Mouse (Mus musculus): ENCODE data around the gene Pigg.

Gene Pigg

DNA sequence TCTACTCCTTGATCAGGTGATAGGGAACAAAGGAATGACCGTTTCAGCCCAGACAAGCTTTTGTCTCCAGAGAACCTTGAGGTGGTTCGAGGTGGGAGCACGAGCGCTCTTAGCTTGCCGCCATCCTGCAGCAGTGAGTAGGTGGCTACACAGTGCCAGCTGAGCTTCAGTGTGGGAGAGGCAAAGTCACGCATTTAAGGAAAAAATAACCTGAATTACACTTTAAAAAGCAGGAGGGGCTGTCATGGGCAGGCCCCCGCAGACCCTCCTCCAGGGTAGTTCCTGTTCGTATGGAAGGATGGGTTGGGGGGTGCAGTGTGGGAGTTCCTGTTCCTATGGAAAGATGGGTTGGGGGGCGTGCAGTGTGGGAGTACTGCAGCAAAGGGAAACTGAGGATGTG, 47.1 kb downstream of the Pigg start:
- no peak for DNase-seq

DNA sequence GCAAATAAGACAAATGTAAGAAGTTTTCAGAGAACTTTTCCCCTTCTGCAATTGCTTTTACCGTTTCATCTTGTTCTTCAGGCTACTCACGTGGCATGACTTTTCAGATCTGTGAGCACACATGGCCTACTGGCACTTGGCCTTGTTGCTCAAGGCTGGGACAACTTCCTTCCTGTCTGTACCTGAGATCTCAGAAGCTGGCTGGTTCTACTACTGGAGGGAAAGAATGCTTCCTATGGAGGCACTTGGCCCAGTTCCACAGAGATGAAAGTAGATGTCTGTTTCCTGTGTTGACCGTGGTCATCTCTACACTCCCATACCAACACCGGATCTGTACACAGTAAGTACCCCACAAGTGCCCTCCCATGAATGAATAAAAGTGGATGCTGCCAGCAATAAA, 47.8 kb downstream of the Pigg start:
- DNase-seq: no peak

DNA sequence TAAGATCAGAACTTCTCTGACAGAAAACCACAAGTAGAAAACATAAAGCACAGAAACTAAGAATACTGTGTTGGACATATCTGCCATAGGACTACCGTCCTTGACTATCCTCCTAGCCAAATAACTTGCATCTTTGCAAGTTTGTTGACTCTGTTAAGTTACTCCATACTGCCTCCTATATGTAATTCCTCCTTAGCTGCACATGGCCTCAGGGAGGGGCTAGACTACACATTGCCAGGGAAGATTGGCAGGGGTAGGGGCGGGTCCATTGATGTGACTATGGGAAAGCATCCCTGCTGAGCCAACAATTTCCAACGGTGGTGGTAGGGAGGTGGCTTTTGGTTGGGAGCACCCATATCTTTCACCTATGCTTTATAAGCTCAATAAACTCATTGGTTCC, 49.9 kb downstream of the Pigg start:
- DNase-seq: no peak

DNA sequence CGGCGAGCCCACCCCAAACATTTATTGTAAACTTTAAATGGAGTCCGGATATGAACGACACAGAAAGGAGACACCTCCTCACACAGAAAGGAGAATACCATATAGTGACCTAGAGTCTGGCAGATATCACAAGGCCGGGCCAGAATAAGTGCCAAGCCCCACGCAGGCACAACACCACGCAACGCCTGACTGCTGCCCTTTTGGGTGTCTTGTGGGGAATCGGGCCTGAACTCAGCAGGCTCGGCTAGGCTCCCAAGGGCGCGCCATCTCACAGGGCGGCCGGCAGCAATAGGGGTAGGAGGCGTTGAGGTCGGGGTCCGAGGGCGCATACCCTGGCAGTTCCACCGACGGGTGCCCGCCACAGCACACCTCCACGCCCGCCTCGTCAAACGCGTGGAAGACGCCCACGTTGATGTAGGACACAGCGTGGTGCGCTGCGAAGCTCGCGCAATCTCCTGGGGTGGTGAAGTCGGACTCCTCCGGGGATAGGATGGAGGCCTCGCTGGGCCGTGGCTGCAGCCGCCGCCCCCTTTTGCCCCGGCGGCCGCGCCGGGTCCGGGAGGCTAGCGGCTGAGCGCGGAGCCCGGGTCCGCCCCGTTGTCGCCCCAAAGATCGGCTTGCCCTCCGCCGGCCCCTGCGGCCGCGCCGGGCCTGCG, 54.0 kb downstream of the Pigg start:
- DNase-seq: peak; percentile 22

DNA sequence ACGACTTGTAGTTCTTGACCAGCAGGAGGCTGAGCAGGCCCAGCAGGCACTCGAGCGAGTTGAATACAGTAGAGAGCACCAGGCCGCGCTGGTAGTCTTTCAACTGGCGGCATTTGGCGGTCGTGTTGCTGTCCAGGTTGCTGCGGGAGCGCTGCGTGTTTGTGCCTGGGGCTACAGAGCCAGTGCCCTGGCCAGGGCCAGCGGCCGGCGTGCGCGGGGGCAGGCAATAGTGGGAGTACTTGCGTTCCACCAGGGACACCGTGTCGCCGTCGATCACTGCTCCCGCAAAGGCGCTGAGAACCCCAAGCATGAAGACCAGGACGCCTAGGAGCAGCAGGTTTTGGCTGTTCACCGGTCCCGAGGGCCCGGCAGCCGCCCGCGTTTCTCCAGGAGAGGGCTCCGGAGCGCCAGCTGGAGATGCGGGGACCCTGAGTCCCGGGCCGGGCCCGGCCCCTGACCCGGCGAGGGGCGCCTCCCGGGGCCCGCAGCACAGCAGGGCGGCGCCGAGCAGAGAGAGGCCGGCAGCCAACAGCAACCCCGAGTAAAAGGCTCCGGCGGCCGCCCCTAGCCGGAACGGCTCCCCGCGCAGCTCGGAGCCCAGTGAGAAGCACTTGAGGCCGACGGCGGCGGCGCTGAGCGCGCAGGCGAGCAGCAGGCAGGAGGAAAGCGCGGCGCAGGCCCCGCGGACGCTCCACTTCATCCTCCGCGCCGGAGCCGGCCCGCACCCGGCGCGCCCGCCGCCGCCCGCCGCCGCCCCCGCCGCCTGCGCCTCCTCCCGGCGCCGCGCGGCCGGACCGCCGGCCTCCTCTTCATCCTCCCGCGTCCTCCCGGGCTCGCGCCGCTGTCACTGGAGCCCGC, 54.8 kb downstream of the Pigg start:
- peak; percentile 56 for DNase-seq

DNA sequence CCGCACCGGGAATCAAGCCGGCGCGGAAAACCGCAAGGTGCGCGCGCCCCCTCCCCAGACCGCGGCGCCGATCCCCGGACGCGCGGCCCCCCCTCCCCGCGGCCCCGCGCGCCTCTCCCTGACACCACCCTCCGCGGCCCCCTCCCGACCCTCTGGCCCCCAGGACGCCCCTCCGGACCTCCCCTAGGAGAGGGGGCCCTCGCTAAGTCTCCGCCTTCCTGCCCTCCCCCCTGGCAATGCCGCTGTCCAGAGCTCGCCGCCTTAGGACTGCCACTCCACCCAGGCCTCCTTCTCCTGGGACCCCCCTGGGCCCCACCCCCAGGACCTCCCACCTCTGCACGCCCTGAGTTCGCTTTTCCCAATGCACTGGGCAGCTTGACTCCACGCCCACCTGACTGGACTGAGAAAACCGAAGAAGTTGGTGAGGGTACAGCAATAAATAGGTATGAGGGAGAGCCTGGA, 55.5 kb downstream of the Pigg start, which contains the start of gene Gm42517:
Gene Gm42517 (minus strand): TSS at position 52 of the 462 bp plus-strand sequence.
- DNase-seq: peak; percentile 38

DNA sequence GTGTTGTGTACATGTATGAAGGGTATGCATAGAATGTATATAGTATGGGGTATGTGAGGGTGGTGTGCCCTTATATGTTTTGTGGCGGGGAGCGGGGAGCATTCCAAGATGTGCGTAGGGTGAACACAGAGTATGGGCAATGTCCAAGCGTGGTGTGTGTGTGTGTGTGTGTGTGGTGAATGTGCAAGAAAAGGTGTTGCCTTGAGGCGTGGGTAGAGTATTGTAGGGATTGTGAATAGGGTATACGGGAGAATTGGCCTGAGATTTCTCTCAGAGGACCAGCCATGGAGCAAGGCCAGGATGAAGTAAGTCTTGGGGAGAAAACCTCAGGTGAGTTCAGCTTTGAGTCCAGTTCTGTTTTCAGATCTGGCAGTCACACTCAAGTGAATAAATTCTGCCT, 56.0 kb downstream of the Pigg start:
- DNase-seq: no peak

DNA sequence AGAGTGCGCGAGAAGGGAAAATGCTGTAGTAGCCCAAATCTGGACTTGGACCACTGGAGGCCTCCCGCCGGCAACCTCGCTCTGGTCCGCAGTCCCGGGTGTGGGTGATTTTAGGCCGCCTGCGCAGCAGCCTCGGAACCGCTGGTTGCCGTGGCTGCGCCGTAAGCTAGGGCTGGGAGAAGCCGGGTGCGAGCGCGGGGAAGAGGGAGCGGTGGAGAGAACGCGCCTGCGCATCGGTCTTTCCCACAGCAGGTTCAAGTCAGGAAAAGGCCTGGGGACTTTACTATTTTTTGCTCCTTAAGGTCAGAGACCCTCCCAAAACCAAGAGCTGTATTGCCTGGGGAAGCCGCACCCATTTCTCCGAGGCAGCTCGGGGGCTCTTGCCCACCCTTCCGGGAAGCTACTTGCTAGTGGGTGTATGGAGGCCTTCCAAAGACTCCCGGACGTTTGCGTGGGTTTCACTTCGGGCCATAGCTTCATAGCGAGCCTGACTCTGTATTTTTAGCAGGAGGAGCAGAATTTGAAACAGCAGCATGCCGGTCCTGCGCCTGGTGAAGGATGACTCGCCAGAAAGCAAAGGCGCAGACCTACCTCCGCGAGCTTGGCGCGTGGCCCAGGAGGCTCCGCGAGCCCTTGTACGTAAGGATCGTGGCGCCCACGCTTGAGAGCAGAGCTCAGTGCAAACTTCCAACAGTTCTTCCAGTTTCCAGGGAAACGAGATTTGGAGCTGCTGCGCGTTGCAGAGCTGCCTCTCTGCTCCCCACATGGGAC, 56.6 kb downstream of the Pigg start:
- DNase-seq: peak; percentile 72

DNA sequence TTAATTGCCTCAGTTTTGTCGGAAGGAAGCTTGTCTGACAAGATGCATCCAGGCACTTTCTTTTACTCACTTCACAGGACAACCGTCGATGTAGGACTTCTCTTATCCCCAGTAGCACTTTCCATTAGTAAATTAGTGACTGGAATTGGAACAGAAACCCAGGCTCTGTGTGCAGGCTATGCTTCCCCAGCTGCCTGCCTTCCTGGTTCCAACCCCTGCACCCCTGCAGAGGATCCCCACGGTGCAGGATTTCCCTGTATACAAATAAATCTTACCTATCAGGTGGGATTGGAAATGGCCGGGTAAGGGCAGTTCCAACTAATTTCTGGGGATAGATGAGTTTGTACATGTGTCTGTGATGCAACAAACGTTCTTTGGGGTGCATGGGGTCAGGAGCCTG, 57.6 kb downstream of the Pigg start:
- no peak for DNase-seq

DNA sequence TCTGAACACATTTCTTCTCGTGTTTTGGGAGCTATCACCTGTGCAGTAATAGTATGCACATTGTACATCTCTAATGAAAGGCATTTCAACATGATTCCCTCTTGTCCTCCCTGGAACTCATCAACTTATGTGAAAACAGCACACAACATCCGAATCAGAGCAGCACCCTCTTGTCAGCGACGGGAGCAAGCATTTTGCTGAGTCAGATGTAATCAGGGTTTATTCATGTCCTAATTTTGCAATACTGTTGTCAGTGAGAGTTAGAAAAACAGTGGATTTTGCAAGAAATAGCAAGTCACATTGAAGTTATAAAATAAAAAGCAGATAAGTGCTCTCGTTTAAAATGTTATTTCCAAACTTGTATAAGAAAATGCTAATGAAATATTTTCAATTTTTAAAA, 61.7 kb downstream of the Pigg start:
- DNase-seq: no peak

DNA sequence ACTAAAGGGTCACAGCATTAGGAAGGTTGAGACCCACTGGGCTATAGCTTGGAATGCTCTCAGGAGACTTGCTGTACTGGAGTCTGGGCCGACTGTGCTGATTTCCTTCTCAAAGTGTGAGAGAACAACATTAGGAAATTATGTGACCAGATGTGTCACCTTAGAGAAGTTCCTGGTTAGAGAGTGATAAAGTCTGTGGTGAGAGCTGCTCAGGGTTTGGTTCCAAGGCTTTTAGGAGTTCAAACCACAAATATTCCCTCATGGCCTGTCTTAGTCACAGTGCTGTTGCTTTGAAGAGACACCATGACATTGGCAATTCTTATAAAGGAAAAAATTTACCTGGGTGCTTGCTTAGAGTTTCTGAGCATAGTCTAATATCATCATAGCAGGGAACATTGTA, 63.6 kb downstream of the Pigg start:
- no peak for DNase-seq

DNA sequence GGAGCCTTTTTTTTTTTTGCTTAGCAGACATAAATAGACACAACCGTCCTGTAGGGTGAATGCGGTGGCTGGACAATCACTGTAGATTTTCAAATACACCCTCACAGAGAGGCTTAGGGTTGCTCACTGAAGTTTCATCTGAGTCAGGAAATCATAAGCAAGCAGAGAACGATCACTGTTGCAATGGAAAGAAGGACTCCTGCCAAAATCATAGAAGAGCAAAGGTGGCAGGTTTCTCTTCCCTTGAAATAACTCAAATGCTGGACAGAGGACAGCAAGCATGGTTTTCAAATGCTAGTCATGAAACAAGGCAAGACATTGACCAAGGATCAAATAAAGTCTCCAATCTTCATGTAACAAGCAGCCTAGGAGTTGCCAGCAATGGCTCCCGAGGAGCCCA, 65.9 kb downstream of the Pigg start:
- no peak for DNase-seq

DNA sequence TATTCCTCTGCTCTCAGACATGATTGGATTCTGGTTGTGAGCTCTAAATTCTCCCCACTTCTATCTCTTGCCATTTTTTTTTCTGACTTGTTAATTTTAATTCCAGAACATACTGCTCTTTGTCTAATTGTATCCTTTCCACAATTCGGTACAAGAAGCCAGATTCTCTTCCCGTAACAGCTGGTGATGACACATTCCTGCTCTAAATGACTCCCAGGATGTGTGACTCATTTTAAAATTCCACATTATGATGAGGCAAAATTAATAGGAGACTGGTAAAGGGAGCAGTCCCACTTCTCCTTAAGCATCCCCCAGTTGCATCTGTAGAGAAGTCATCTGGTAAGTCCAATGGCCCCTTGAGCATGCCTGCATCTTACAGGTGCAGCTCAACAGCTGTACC, 73.2 kb downstream of the Pigg start:
- DNase-seq: no peak

DNA sequence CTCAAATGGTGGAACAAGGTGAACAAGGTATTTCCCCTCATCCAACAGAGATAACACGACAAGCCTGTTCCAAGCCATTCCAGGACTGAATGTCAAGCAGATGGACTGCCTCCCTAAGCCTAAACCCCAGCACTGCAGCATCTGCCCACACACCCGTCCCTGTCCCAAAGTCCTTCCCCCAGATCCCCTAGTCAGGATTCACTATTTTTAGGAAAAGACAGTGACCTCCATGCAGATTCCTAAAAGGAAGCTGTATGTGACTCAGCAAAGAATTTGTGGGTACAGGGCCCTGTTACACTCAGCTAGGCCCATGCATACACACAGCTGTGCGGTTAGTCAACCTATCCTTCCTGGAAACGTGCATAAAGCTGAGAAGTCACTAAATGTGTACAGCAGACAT, 74.0 kb downstream of the Pigg start:
- no peak for DNase-seq

DNA sequence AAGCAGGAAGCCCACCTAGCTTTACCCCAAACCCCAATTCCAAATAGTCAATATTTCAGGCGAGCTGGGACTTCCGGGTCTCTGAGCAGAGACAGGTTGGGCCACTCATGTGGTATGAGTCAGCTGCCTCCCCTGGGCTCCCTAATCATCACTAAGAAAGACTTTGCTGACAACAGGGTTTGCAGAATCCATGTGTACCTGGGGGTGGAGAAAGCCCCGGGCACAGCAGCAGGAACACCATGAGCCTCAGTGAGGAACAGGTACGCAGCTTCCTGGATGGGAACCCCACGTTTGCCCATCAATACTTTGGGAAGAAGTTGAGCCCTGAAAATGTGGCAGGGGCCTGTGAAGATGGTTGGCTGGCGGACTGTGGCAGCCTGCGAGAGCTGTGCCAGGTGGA, 75.8 kb downstream of the Pigg start, which contains the start of gene Pde6b:
Gene Pde6b (plus strand): TSS at position 191 of the 400 bp plus-strand sequence.
- DNase-seq: no peak

DNA sequence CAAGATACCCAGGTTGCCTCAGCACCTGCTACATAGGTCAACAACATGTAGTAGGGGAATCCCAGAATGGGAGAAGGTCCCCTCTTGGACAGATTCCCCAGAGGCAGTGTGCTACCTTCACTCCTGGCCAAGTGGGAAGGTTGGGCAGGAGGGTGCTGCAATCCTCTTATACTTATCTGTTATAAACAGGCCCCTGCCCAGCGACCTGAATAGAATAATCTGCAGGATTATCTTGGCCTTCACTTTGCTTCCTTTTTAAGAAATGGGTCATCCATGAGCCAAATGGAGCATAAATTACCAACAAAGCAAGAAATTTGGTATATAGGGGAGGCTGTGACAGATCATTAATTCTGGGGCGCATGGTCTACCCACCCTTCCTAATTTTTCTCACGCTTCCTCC, 77.3 kb downstream of the Pigg start:
- no peak for DNase-seq
